Mouse (Mus musculus) liver (tissue): ENCODE measurements around the gene Vgf.

ENCODE experiments used
- DNase-seq: peaks from one replicate; pipeline ENCODE4 v3.0.0-alpha.2; 2020; ENCODE audit warnings: mixed read lengths

Vgf gene

GRCm38 (mm10) chr5:137031076-137032032 lies 5.2 kb downstream of the Vgf start:
- peak; percentile 40 for DNase-seq

GRCm38 (mm10) chr5:137032033-137032421 lies 5.8 kb downstream of the Vgf start:
- DNase-seq: peak; percentile 32

DNA sequence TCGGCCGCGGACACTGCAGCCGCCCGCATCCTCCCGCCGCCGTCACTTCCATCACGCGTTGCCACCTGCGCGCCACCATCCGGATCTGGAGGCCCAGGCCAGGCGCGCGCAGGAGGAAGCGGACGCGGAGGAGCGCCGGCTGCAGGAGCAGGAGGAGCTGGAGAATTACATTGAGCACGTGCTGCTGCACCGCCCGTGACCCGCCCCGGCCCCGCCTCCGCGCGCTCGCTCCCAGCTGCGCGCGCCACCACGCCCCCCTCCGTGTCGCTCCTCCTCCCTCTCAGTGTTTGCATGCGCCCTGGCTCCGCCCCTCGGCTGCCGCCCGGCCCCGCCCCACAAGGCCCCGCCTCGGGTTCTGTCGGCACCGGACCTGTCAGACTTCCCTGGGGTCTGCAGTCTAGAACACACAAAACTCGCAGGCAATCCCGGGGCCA lies 6.5 kb downstream of the Vgf start:
- DNase-seq: peak; percentile 97

DNA sequence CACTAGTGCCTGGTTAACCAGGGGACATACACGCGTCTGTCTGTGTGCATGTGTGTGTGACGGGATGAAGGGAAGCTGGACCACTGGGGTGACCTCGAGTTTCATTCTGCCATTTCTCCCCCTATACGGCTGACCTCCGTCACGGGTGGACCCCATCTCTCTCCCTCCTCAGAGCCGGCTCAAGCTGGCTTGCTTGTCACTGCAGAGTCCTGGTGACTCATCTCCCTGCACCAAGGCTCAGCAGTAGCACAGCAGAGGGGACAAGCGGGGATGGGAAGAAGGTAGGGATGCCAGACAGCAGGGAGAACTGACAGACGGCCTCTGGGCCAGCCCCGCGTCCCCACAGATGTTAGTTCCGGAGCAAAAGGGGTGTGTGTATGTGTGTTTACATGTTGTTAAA lies 10.0 kb downstream of the Vgf start:
- DNase-seq: no peak

DNA sequence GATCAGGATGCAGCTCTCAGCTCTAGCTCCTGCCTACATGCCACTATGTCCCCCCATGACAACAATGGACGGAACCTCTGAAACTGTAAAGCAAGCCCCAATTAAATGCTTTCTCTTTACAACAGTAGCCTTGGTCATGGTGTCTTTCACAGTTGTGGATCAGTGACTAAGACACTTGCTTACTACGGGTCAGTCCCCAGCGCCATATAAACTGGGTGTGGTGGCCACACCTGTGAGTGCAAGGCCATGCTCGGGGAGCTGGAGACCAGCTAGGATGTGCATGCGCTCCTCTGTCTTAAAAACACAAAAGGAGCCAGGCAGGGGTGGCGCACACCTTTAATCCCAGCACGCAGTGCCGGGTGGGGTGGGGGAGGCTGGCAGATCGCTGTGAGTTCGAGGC lies 13.3 kb downstream of the Vgf start:
- no peak for DNase-seq

DNA sequence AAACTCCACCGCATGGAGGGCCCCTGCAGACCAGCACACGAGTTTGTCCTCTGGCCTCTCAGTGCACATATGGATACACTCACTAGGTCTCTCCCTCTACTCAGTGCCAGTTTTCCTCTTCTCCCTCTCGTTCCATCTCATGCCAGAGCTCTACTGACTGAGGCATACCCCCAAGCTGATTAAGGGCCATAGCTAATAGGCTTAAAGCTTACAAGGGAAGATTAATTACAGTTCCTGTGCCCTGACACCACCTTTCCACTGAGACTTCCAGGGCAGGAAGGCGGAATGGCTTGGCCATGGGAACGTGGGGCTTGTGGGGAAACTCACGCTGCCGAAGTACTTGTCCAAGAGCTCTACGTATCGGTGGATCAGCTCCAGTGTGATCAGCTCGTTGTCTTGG lies 15.2 kb downstream of the Vgf start:
- no peak for DNase-seq

DNA sequence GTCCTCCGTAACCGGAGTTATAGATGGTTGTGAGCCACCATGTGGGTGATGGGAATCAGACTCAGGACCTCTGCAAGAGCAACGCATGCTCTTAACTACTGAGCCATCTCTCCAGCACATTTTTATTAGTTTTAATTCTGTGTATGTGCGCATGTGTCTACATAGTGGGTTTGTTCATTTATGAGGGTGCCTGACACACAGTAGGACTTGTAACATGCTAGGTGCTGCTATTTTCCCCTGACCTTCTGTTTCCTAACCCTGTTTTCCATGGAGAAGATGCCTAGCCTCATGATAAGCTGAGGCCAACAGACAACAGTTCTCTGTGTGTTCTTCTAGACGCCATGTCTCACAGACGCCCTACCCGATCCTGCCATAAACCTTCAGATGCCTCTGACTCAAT lies 17.8 kb downstream of the Vgf start:
- DNase-seq: no peak

- peak; percentile 96 for DNase-seq
These were observed 19.5 kb downstream of the Vgf start, which contains the start of gene Ap1s1 for GRCm38 (mm10) chr5:137045402-137046323. Gene Ap1s1, minus strand, starts transcription at chr5:137046135.

DNA sequence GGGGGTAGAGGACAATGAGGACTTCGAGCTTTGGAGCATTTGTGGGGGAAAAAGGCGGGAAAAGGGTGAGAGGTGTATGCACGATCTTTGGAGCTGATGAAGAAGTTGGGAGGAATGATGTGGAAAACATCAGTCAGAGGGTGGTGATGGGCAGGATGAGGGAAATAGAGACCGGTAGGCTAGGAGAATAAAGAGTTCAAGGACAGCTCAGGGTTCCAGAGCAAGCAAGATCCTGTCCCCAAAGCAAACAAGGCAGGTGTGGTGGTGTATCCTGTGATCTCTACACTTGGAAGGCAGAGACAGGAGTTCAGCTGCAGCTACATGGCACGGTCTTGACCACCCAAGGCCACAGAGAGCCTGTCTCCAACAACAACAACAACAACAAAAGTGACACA lies 20.1 kb downstream of the Vgf start:
- DNase-seq: no peak

GRCm38 (mm10) chr5:137046991-137047390 lies 20.8 kb downstream of the Vgf start:
- DNase-seq: no peak

- DNase-seq: no peak
These were observed 24.9 kb downstream of the Vgf start for GRCm38 (mm10) chr5:137051125-137051524.

- no peak for DNase-seq
These were observed 25.8 kb downstream of the Vgf start for GRCm38 (mm10) chr5:137051914-137052505.

GRCm38 (mm10) chr5:137054299-137054698 lies 28.1 kb downstream of the Vgf start:
- no peak for DNase-seq

DNA sequence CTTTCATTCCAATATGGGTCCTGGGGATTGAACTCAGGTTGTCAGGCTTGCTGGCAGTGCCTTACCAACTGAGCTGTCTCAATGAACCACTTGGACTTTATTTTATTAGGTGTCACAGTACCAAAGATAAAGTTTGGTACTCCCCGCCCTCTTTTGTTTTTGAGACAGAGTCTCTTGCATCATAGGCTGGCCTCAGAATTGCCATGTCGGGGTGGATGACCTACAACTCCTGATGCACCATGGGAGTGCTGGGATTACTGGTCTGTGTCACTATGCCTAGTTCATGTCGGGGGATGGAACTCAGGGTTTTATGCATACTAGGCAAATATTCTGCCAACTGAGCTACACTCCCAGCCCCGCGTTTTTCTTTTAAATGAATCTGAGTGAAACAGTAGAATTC lies 28.7 kb downstream of the Vgf start:
- no peak for DNase-seq

GRCm38 (mm10) chr5:137061809-137062481 lies 35.8 kb downstream of the Vgf start:
- peak; percentile 69 for DNase-seq

DNA sequence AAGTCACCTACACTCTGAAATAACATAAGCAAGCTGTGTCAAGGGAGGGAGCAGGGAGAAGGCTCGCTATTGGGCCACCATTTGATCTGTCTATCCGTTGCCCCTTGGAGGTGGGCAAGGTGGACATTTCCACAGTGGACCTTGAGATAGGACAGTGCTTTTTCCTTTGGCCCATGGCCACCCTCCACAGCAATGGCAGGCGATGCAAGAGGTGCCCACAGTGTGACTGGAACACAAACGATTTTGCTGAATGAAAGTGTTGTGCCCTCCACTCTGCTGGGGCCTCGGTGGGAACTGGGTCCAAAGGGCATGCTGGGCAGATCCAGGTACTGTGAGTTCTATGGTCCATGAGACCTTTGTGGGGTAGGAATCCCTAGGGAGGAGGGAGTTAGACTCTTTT lies 36.4 kb downstream of the Vgf start:
- DNase-seq: no peak

DNA sequence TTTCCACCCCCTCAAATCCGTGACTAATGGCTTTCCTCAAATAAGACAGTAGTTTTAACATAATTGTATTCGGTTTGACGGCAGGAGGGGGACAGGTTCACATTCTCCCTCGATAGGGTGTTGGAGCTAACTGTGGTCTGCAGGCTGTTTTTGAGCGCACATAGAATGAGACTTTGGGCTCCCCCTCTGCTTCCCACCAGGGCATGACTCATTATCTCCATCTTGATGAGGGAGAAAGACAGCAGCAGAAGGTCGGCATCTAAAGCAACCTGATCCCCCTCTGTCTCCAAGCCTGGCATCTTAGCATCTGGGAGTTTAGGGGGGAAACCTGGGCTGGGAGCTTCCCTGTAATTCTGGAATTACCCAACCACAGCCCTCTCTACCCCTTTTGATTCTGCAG lies 39.3 kb downstream of the Vgf start:
- no peak for DNase-seq

- no peak for DNase-seq
These were observed 39.7 kb downstream of the Vgf start for GRCm38 (mm10) chr5:137065923-137066322.

DNA sequence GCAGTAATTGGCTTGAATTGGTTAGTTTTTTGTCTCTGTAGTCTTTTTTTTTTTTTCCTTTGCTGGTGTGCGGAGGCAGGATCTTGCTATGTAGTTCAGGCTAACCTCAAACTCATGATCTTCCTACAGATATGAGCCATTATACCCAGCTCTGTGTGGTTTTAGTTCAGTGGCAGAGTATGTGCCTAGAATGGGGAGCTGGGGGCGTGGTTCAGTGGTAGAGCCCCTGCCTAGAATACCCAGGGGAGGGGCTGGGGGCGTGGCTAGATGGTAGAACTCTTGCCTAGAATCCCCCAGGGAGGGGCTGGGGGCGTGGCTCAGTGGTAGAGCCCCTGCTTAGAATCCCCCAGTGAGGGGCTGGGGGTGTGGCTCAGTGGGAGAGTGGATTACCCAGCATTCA lies 42.5 kb downstream of the Vgf start:
- DNase-seq: no peak

GRCm38 (mm10) chr5:137070881-137071605 lies 44.9 kb downstream of the Vgf start:
- DNase-seq: no peak

GRCm38 (mm10) chr5:137072079-137072960 lies 46.1 kb downstream of the Vgf start, which contains the start of gene Serpine1:
Gene Serpine1, minus strand, starts transcription at chr5:137072268.
- peak; percentile 70 for DNase-seq
